Mouse (Mus musculus) kidney, postnatal 4 days (tissue): ENCODE measurements around the gene Necab2.

ENCODE experiments used
- DNase-seq, 2 experiments: peaks; one replicate each; pipeline ENCODE4 v3.0.0; 2021; ENCODE audit warnings: mixed read lengths in 2 of 2

Necab2 gene

GRCm38 (mm10) chr8:119446211-119446989 lies at the start of gene Necab2:
Gene Necab2 (plus strand): TSS chr8:119446719.
- peak; percentile 94 for DNase-seq

GRCm38 (mm10) chr8:119398558-119398957 lies 48.0 kb upstream of the Necab2 start:
- no peak for DNase-seq

- DNase-seq, result no peak
Measured at GRCm38 (mm10) chr8:119399255-119399654, 47.3 kb upstream of the Necab2 start.

GRCm38 (mm10) chr8:119400122-119400671 lies 46.3 kb upstream of the Necab2 start:
- peak in 1 of 2 experiments; percentile 29 for DNase-seq

- DNase-seq, result no peak
Measured at GRCm38 (mm10) chr8:119400904-119401303, 45.6 kb upstream of the Necab2 start.

GRCm38 (mm10) chr8:119403912-119404311 lies 42.6 kb upstream of the Necab2 start:
- peak in 1 of 2 experiments; percentile 52 for DNase-seq

- no peak for DNase-seq
Measured at GRCm38 (mm10) chr8:119404648-119405047, 41.9 kb upstream of the Necab2 start.

- no peak for DNase-seq
Measured at GRCm38 (mm10) chr8:119408311-119408710, 38.2 kb upstream of the Necab2 start.

- DNase-seq, result no peak
Measured at GRCm38 (mm10) chr8:119412037-119412734, 34.3 kb upstream of the Necab2 start.

GRCm38 (mm10) chr8:119412735-119413498 lies 33.6 kb upstream of the Necab2 start:
- peak; percentile 86 to 88 for DNase-seq

- DNase-seq, result no peak
Measured at GRCm38 (mm10) chr8:119413605-119414004, 32.9 kb upstream of the Necab2 start.

- DNase-seq, result no peak
Measured at GRCm38 (mm10) chr8:119420318-119420717, 26.2 kb upstream of the Necab2 start.

- no peak for DNase-seq
Measured at GRCm38 (mm10) chr8:119421603-119422122, 24.9 kb upstream of the Necab2 start.

- DNase-seq, result no peak
Measured at GRCm38 (mm10) chr8:119422123-119422711, 24.3 kb upstream of the Necab2 start.

GRCm38 (mm10) chr8:119423631-119424141 lies 22.8 kb upstream of the Necab2 start:
- DNase-seq, result peak; percentile 55 to 68

GRCm38 (mm10) chr8:119424199-119424733 lies 22.3 kb upstream of the Necab2 start:
- DNase-seq, result no peak

GRCm38 (mm10) chr8:119424740-119425139 lies 21.8 kb upstream of the Necab2 start:
- DNase-seq, result peak in 1 of 2 experiments; percentile 50

- peak in 1 of 2 experiments; percentile 65 for DNase-seq
Measured at GRCm38 (mm10) chr8:119425533-119425932, 21.0 kb upstream of the Necab2 start.

- DNase-seq, result no peak
Measured at GRCm38 (mm10) chr8:119426069-119426735, 20.3 kb upstream of the Necab2 start.

GRCm38 (mm10) chr8:119427634-119428349 lies 18.7 kb upstream of the Necab2 start:
- DNase-seq, result no peak
